Mouse (Mus musculus): ENCODE measurements around the gene Gm45194. TPM values are rescaled to one million over a fixed set of nuclear protein-coding genes. Genes with fewer than 3 reads are reported as not detected.

Gm45194 gene
- polyA plus RNA-seq, 1 experiment from 2014 or later, result 0.74 TPM

DNA sequence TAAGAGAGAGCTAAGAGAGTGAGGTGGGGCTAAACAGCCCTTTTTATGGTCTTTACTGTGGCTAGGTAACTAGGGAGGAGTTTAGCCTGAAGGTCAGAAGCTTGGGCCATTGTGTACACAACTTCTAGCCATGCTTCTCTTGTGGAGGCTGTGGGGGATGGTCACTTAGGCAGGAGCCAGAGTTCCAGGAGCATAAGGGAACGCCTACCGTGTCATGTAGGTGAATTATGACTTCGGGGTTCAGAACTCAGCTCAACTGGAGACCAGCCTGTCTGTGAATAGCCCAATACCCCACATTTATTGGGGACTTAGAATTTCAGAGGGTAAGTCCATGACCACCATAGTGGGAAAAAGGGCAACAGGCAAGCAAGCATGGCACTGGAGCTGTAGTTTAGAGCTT is 347.6 kb downstream of the Gm45194 start, which contains the start of gene 4933403O08Rik:
Gene 4933403O08Rik, plus strand, starts transcription at position 301 of the 400 bp plus-strand sequence.
- Histone ChIP-seq H3K27me3 (ENCODE audit: control insufficient read depth, insufficient read depth, low read depth, low read length) (no peaks in the 10 kb centered on the region), H3K27ac (ENCODE audit: low read length) (no peak within 1 kb of the TSS)
- WGBS, result 88% methylated on average over 3 of the region's 3 CpGs

DNA sequence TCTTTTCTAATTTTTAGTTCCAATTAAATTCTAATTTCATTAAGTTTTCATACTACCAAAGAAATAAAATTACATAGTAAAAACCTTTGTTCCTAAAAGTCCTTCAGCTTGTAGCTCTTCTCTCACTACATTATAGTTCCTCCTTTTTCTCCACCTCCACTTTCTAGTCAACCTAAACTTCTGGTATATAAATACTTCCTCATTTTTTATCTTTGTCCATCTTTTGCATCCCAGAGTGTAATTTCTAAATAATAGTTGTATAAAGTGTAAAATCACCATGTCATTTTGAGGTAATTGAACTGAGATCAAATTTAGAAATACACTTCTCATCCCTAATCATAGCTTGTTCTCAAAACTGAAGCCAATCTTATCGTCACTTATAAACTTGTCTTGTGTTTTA is 351.7 kb downstream of the Gm45194 start:
- Histone ChIP-seq H3K27ac (ENCODE audit: low read length) (no peak overlapping the region), H3K9ac (ENCODE audit: low read depth, low read length) (no peak overlapping the region), H3K4me3 (ENCODE audit: low read depth, low read length) (no peak overlapping the region), H3K27me3 (ENCODE audit: control insufficient read depth, insufficient read depth, low read depth, low read length) (no peaks in the 10 kb centered on the region), H3K9me3 (replicated peaks; ENCODE audit: control insufficient read depth, low read length, poor library complexity, severe bottlenecking) (no peaks in the 10 kb centered on the region), H3K36me3 (ENCODE audit: control insufficient read depth, insufficient read depth, low read length) (no peaks in the 10 kb centered on the region), H3K4me2 (ENCODE audit: low read length) (no peak overlapping the region), H3K4me1 (ENCODE audit: control insufficient read depth, insufficient read depth, low read length) (no peaks in the 10 kb centered on the region)
- 81% methylated on average over 1 of the region's 1 CpGs for WGBS
- ATAC-seq, result no peak

More for the DNA sequence above, 347.6 kb downstream of the Gm45194 start, which contains the start of gene 4933403O08Rik:
- no peaks in the 10 kb centered on the region for H3K9me3 ChIP-seq (replicated peaks; ENCODE audit: control insufficient read depth, low read length, poor library complexity, severe bottlenecking)
- no peak for ATAC-seq
- H3K4me2 ChIP-seq (ENCODE audit: low read length), result no peak within 1 kb of the TSS
- H3K9ac ChIP-seq (ENCODE audit: low read depth, low read length), result no peak within 1 kb of the TSS
- H3K36me3 ChIP-seq (ENCODE audit: control insufficient read depth, insufficient read depth, low read length), result no peaks in the 10 kb centered on the region
- H3K4me3 ChIP-seq (ENCODE audit: low read depth, low read length), result no peak within 1 kb of the TSS
- H3K4me1 ChIP-seq (ENCODE audit: control insufficient read depth, insufficient read depth, low read length), result no peaks in the 10 kb centered on the region

GRCm38 (mm10) chrX:112255513-112255912 is 364.3 kb downstream of the Gm45194 start:
- ATAC-seq, result no peak
- 70% methylated on average over 2 of the region's 2 CpGs for WGBS
- no peaks in the 10 kb centered on the region for H3K36me3 ChIP-seq (ENCODE audit: control insufficient read depth, insufficient read depth, low read length)
- no peak overlapping the region for H3K4me3 ChIP-seq (ENCODE audit: low read depth, low read length)
- H3K27ac ChIP-seq (ENCODE audit: low read length), result no peak overlapping the region
- H3K27me3 ChIP-seq (ENCODE audit: control insufficient read depth, insufficient read depth, low read depth, low read length), result no peaks in the 10 kb centered on the region
- no peaks in the 10 kb centered on the region for H3K4me1 ChIP-seq (ENCODE audit: control insufficient read depth, insufficient read depth, low read length)
- H3K9me3 ChIP-seq (replicated peaks; ENCODE audit: control insufficient read depth, low read length, poor library complexity, severe bottlenecking), result no peaks in the 10 kb centered on the region
- no peak overlapping the region for H3K4me2 ChIP-seq (ENCODE audit: low read length)
- H3K9ac ChIP-seq (ENCODE audit: low read depth, low read length), result no peak overlapping the region

- H3K27ac ChIP-seq (ENCODE audit: low read length), result no peak overlapping the region
- no peaks in the 10 kb centered on the region for H3K27me3 ChIP-seq (ENCODE audit: control insufficient read depth, insufficient read depth, low read depth, low read length)
- no peaks in the 10 kb centered on the region for H3K4me1 ChIP-seq (ENCODE audit: control insufficient read depth, insufficient read depth, low read length)
- H3K9ac ChIP-seq (ENCODE audit: low read depth, low read length), result no peak overlapping the region
- H3K4me3 ChIP-seq (ENCODE audit: low read depth, low read length), result no peak overlapping the region
- no peak for ATAC-seq
- 80% methylated on average over 1 of the region's 1 CpGs for WGBS
- no peaks in the 10 kb centered on the region for H3K36me3 ChIP-seq (ENCODE audit: control insufficient read depth, insufficient read depth, low read length)
- H3K4me2 ChIP-seq (ENCODE audit: low read length), result no peak overlapping the region
- H3K9me3 ChIP-seq (replicated peaks; ENCODE audit: control insufficient read depth, low read length, poor library complexity, severe bottlenecking), result no peaks in the 10 kb centered on the region
Measured at GRCm38 (mm10) chrX:112273550-112273949, 382.4 kb downstream of the Gm45194 start.

Other genes with a start within 250 kb of the Gm45194 start
- gene Hdx, start 194.3 kb upstream of the Gm45194 start, polyA plus RNA-seq (2015; fragmentation: Nextera tagmentation; extraction: Ambion mirVana), result 1.6 and 1.9 TPM in 2 replicates
- 0.42 and 0.75 TPM in 2 replicates for gene Tex16, start 119.6 kb downstream of the Gm45194 start, polyA plus RNA-seq (2015; fragmentation: Nextera tagmentation; extraction: Ambion mirVana)

Data from midbrain, embryonic 16.5 days (tissue).